Mouse (Mus musculus) heart, adult 2 months (tissue): ENCODE data around the gene Pgc.

Source experiments
- CTCF ChIP-seq: fragments of 200-600 bp; IDR thresholded peaks from 2 replicates; pipeline ENCODE4 v1.8.1; 2022; ENCODE audit warnings: antibody characterized with exemption, mild to moderate bottlenecking, moderate library complexity
- EP300 ChIP-seq: fragments of 200-500 bp; IDR thresholded peaks from 2 replicates; pipeline ENCODE4 v1.6.1; 2011; ENCODE audit warnings: low read depth, low read length, control low read depth; ENCODE audit not compliant: insufficient read depth

DNA sequence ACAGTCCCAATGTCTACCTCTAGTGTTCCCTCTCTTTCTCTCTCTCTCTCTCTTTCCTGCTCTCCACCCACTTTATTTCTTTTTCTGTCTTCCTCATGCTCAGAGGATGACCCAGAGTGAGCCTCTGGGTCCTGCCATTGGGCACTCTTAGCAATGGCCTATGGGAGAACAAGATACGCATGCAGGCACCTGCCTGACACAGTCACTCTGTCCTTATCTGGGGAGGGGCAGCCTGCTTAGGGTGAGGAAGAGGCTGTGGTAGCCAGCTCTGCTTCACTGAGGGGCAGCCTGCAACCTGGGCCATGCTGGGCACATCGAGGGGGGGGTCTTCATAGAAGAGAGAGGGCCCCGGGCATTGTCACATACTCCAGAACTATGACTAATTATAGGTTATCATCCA is 23.0 kb downstream of the Pgc start:
- TF ChIP-seq CTCF (no peak), EP300 (no peak)
